Mouse (Mus musculus) liver, postnatal 0 days (tissue): ENCODE measurements around the gene Cd99l2.

Experiments used
- CTCF ChIP-seq: sonication (generic); IDR thresholded peaks from 2 replicates; pipeline ENCODE4 v1.5.1; 2016; ENCODE audit warnings: antibody characterized with exemption, low read depth
- EP300 ChIP-seq: IDR thresholded peaks from 2 replicates; pipeline ENCODE4 v1.6.1; 2016; ENCODE audit warnings: antibody characterized with exemption, low read depth, mild to moderate bottlenecking

GRCm38 (mm10) chrX:71427491-71427890 is 65.2 kb downstream of the Cd99l2 start:
- no peak for TF ChIP-seq CTCF
- no peak for TF ChIP-seq EP300
